Mouse (Mus musculus) heart, postnatal 0 days (tissue): Measurements from ENCODE around the gene Sh3rf1.

Source experiments
- CTCF ChIP-seq: IDR thresholded peaks from 2 replicates; pipeline ENCODE4 v1.5.1; 2016; ENCODE audit warnings: antibody characterized with exemption, control low read depth, low read depth
- EP300 ChIP-seq: IDR thresholded peaks from 2 replicates; pipeline ENCODE4 v1.6.1; 2016; ENCODE audit warnings: antibody characterized with exemption, low read depth

- no peak for TF ChIP-seq CTCF
- TF ChIP-seq EP300 = no peak
Measured at GRCm38 (mm10) chr8:61342473-61343026, 118.9 kb downstream of the Sh3rf1 start.
